Mouse (Mus musculus) heart, postnatal 0 days (tissue): ENCODE data around the gene 4933430I17Rik. TPM values are rescaled to one million over a fixed set of nuclear protein-coding genes. Genes with fewer than 3 reads are reported as not detected.

ENCODE experiments used
- ATAC-seq: fragments of 200-750 bp; cut with Nextera tagmentation; 2 replicates; pipeline ENCODE4 v1.8.0; 2017; ENCODE audit warnings: low read depth, moderate number of reproducible peaks, moderate library complexity; ENCODE audit not compliant: insufficient read depth
- DNase-seq: peaks from one replicate; pipeline ENCODE4 v3.0.0-alpha.2; 2016; ENCODE audit warnings: low spot score
- H3K27ac ChIP-seq: fragments of 300-500 bp; sonication (generic); 2 replicates; pipeline ENCODE4 v1.5.1; 2014; ENCODE audit warnings: low read depth, mild to moderate bottlenecking
- H3K27me3 ChIP-seq: fragments of 300-500 bp; sonication (generic); 2 replicates; pipeline ENCODE4 v1.6.1; 2014; ENCODE audit warnings: low read length, mixed read lengths; ENCODE audit not compliant: control insufficient read depth, insufficient read depth
- H3K36me3 ChIP-seq: fragments of 300-500 bp; sonication (generic); replicated peaks from 2 replicates; pipeline ENCODE4 v1.6.1; 2014; ENCODE audit warnings: low read length, mixed read lengths; ENCODE audit not compliant: control insufficient read depth, insufficient read depth
- H3K4me1 ChIP-seq: fragments of 300-500 bp; sonication (generic); 2 replicates; pipeline ENCODE4 v1.6.1; 2014; ENCODE audit warnings: antibody characterized with exemption; ENCODE audit not compliant: control insufficient read depth, insufficient read depth
- H3K4me2 ChIP-seq: fragments of 300-500 bp; sonication (generic); 2 replicates; pipeline ENCODE4 v1.6.1; 2014; ENCODE audit warnings: low read depth, mild to moderate bottlenecking, low read length, moderate library complexity
- H3K4me3 ChIP-seq: fragments of 300-500 bp; sonication (generic); 2 replicates; pipeline ENCODE4 v1.5.1; 2014; ENCODE audit warnings: low read depth, low read length
- H3K9ac ChIP-seq: fragments of 300-500 bp; sonication (generic); replicated peaks from 2 replicates; pipeline ENCODE4 v1.6.1; 2014; ENCODE audit warnings: low read depth, low read length, mixed read lengths
- H3K9me3 ChIP-seq: fragments of 300-500 bp; sonication (generic); replicated peaks from 2 replicates; pipeline ENCODE4 v1.6.1; 2016; ENCODE audit warnings: low read length; ENCODE audit not compliant: control insufficient read depth
- CTCF ChIP-seq: IDR thresholded peaks from 2 replicates; pipeline ENCODE4 v1.5.1; 2016; ENCODE audit warnings: antibody characterized with exemption, control low read depth, low read depth
- EP300 ChIP-seq: IDR thresholded peaks from 2 replicates; pipeline ENCODE4 v1.6.1; 2016; ENCODE audit warnings: antibody characterized with exemption, low read depth
- WGBS: fragments of 180-500 bp; shearing (Covaris S2); extraction: QIAGEN DNeasy Blood & Tissue Kit; methylation state at CpG from one replicate; pipeline ENCODE4 v1.1.7; 2014; 5-methylcytosine and 5-hydroxymethylcytosine counted together
- polyA plus RNA-seq: library from polyadenylated mRNA; unstranded; fragments of >200 nt; fragmentation: Nextera tagmentation; extraction: Ambion mirVana; gene quantifications from 2 replicates; pipeline ENCODE4 v1.2.1, GENCODE M21; 2015
- total RNA-seq: library from RNA; depleted of rRNA; stranded (reverse); fragments of >200 nt; gene quantifications from 2 replicates; pipeline ENCODE4 v1.2.3, GENCODE M21; 2014; ENCODE audit warnings: low replicate concordance

The 4933430I17Rik gene
- total and polyA plus RNA-seq, 2 experiments from 2014 or later: 0.16 TPM; not detected in 1

DNA sequence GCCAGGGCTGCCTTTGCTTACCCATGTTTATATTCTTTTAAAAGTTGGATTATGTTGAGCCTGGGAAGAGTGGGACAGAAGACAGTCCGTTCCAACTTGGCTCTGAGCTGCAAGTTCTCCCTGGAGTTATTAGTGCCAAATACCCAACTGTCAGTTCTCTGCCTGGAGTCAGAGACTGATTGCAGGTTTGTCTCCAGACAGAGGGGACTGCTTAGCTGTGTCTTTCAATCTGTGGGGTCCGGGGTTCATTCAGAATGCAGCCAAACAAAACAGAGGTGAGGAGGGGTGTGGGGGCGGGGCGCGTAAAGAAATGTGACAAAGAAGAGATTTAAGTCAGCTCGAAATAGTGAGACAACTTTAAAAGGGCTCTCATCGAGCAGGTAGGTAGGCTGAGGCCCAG is 23.6 kb upstream of the 4933430I17Rik start:
- Histone ChIP-seq H3K9ac (peak overlapping the region; percentile 75), H3K27ac (peak overlapping the region; percentile 69), H3K4me2 (peak overlapping the region; percentile 79), H3K4me3 (peak overlapping the region; percentile 70), H3K36me3 (peaks cover 8% of the 10 kb centered on the region; the same call in 1 of the 2 replicates), H3K4me1 (peaks cover 14% of the 10 kb centered on the region; the same call in 1 of the 2 replicates), H3K9me3 (no peaks in the 10 kb centered on the region), H3K27me3 (no peaks in the 10 kb centered on the region)
- TF ChIP-seq CTCF (no peak), EP300 (no peak)
- ATAC-seq (peak; percentile 18), DNase-seq (no peak)
- WGBS: under 1% methylated on average over 7 of the region's 7 CpGs

GRCm38 (mm10) chr4:62501964-62502732 is 23.0 kb upstream of the 4933430I17Rik start:
- DNase-seq (peak; percentile 92), ATAC-seq (peak; percentile 96)
- Histone ChIP-seq H3K9ac (peak overlapping the region; percentile 75), H3K4me3 (peak overlapping the region; percentile 70), H3K4me1 (peaks cover 14% of the 10 kb centered on the region; the same call in 1 of the 2 replicates), H3K36me3 (peaks cover 8% of the 10 kb centered on the region; the same call in 1 of the 2 replicates), H3K27me3 (no peaks in the 10 kb centered on the region), H3K4me2 (peak overlapping the region; percentile 79), H3K27ac (peak overlapping the region; percentile 69), H3K9me3 (no peaks in the 10 kb centered on the region)
- TF ChIP-seq EP300 (0 out of 2 replicates have a peak, but pooled peaks have one; percentile 8), CTCF (no peak)
- WGBS: 1% methylated on average over 37 of the region's 38 CpGs

- TF ChIP-seq CTCF (no peak), EP300 (no peak)
- Histone ChIP-seq H3K9me3 (no peaks in the 10 kb centered on the region), H3K27me3 (no peaks in the 10 kb centered on the region), H3K4me1 (peaks cover 14% of the 10 kb centered on the region; the same call in 1 of the 2 replicates), H3K27ac (no peak overlapping the region), H3K36me3 (peaks cover 9% of the 10 kb centered on the region), H3K4me3 (no peak overlapping the region), H3K9ac (no peak overlapping the region), H3K4me2 (no peak overlapping the region)
- DNase-seq (no peak), ATAC-seq (no peak)
- WGBS: 68% methylated on average over 7 of the region's 7 CpGs
Observed at GRCm38 (mm10) chr4:62502969-62503368, 22.2 kb upstream of the 4933430I17Rik start.

DNA sequence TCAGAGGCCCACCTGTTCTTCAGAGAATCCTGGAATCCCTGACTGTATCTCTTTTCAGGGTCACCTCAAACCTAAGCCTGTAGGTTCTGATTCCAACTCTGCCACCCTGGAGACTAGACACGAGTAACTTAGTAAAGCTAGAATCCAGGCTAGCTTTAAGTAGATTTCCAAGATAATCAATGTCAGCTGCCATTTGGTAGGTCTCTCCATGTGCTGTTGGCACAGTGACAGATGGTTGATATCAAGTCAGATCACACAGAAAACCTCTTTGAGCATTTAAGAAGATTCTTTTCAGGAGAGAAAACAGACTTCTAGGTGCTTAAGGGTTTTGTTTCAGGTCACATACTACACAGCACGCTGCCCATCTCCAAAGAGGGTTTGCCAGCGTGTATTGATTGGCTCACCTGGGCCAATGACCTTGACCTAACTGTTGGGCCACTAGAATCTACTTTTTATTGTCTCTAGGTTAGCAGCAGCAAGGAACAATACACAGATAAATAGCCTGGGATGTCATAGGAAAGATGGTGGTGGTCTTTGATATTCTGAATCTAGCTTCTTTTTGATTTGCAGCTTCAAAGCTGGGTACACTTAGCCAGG is 21.7 kb upstream of the 4933430I17Rik start, which contains the start of gene Hdhd3:
Hdhd3 (minus strand) TSS at position 94 of the 597 bp plus-strand sequence.
- H3K9ac ChIP-seq: peak within 1 kb of the TSS; percentile 75
- H3K36me3 ChIP-seq: peaks cover 14% of the 10 kb centered on the region
- peak within 1 kb of the TSS; percentile 69 for H3K27ac ChIP-seq
- ATAC-seq: no peak
- WGBS: 80% methylated on average over 3 of the region's 3 CpGs
- no peak for DNase-seq
- TF ChIP-seq CTCF (no peak), EP300 (no peak)
- peak within 1 kb of the TSS; percentile 79 for H3K4me2 ChIP-seq
- no peaks in the 10 kb centered on the region for H3K9me3 ChIP-seq
- H3K27me3 ChIP-seq: no peaks in the 10 kb centered on the region
- peak within 1 kb of the TSS; percentile 70 for H3K4me3 ChIP-seq
- H3K4me1 ChIP-seq: peaks cover 14% of the 10 kb centered on the region; the same call in 1 of the 2 replicates

- Histone ChIP-seq H3K4me2 (no peak overlapping the region), H3K4me3 (no peak overlapping the region), H3K9me3 (no peaks in the 10 kb centered on the region), H3K27me3 (no peaks in the 10 kb centered on the region), H3K36me3 (peaks cover 31% of the 10 kb centered on the region), H3K27ac (no peak overlapping the region), H3K4me1 (peaks cover 12% of the 10 kb centered on the region; the same call in 1 of the 2 replicates), H3K9ac (no peak overlapping the region)
- DNase-seq (no peak), ATAC-seq (no peak)
- TF ChIP-seq CTCF: no peak
- no peak for TF ChIP-seq EP300
- WGBS: 82% methylated on average over 3 of the region's 3 CpGs
Observed at GRCm38 (mm10) chr4:62505991-62506390, 19.2 kb upstream of the 4933430I17Rik start.
